Mouse (Mus musculus): Measurements from ENCODE around the gene Slit3. TPM values are rescaled to one million over a fixed set of nuclear protein-coding genes. Genes with fewer than 3 reads are reported as not detected.

The Slit3 gene
- polyA plus RNA-seq, 1 experiment from 2014 or later: 7.4 TPM

DNA sequence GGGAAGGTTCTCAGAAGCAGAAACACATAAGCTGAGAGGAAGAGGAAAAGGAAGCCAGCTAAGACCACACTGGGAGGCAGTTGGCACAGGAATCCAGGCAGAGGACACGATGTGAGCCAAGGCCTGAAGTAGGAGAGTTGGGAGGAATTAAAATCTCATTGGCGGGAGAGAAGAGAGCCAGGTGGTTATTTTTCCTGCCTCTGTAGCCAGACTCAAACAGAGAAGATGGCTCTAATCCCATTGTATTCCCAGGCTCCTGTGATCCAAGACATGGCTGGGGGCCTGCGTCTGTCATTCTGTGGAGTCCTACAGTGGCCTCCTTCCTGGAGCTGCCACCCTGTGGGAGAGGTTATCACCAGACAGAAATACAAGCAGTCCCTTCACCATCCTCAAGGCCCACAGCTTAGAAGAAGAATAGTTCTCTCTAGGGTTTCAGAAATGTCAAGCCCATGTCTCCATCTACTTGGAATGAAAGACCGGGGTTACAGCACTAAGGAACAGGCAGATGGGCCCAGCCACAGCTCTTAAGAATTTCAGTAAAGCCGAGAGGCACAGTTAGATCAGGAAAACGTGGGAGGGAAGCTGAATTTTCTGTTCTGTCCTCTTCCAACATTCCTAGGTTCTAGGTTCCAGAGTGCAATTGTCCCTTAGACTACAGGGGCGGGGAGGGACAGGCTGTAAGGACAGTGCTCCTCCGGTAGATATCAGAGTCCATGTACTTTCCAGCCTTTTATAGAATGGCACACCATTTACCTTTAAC is 183.4 kb downstream of the Slit3 start:
- H3K27ac ChIP-seq (ENCODE audit: low read depth, low read length): no peak overlapping the region
- ATAC-seq (replicated peaks; ENCODE audit: low FRiP score) (no peak), DNase-seq (ENCODE audit: low spot score) (no peak)
- no peak overlapping the region for H3K4me3 ChIP-seq (ENCODE audit: low read depth, low read length)
- no peak overlapping the region for H3K4me2 ChIP-seq (ENCODE audit: low read depth, low read length, severe bottlenecking)
- WGBS: 91% methylated on average over 8 of the region's 8 CpGs
- H3K9ac ChIP-seq (ENCODE audit: low read length): no peak overlapping the region
- H3K36me3 ChIP-seq (ENCODE audit: control insufficient read depth, insufficient read depth, low read length): no peaks in the 10 kb centered on the region
- H3K4me1 ChIP-seq (replicated peaks; ENCODE audit: control insufficient read depth, insufficient read depth, low read length): no peaks in the 10 kb centered on the region
- H3K9me3 ChIP-seq (ENCODE audit: control insufficient read depth, low read length): no peaks in the 10 kb centered on the region
- no peaks in the 10 kb centered on the region for H3K27me3 ChIP-seq (ENCODE audit: control insufficient read depth, insufficient read depth, low read length)

DNA sequence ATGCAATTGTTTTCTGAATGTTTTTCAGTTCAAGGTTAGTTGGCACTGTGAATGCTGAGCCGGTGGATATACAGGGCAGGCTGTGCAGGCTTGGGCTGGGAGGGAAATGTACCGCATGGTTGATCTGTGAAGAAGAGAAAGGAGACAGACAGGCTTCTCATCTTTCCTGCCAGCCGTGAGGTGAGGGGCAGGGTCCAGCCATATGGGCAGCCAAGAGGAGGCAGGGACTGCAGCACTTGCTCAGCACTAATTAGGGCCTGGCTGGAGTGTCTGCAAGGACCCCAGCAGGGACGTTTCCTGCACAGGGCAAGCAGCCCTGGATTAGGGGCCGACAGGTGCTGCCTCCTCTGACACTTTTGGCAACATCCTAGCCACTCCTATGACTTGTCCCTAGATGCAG is 184.1 kb downstream of the Slit3 start:
- H3K27me3 ChIP-seq (ENCODE audit: control insufficient read depth, insufficient read depth, low read length): no peaks in the 10 kb centered on the region
- H3K27ac ChIP-seq (ENCODE audit: low read depth, low read length): no peak overlapping the region
- no peak overlapping the region for H3K9ac ChIP-seq (ENCODE audit: low read length)
- H3K4me3 ChIP-seq (ENCODE audit: low read depth, low read length): no peak overlapping the region
- no peak overlapping the region for H3K4me2 ChIP-seq (ENCODE audit: low read depth, low read length, severe bottlenecking)
- ATAC-seq (replicated peaks; ENCODE audit: low FRiP score) (no peak), DNase-seq (ENCODE audit: low spot score) (no peak)
- H3K9me3 ChIP-seq (ENCODE audit: control insufficient read depth, low read length): no peaks in the 10 kb centered on the region
- WGBS: 54% methylated on average over 5 of the region's 5 CpGs
- H3K36me3 ChIP-seq (ENCODE audit: control insufficient read depth, insufficient read depth, low read length): no peaks in the 10 kb centered on the region
- no peaks in the 10 kb centered on the region for H3K4me1 ChIP-seq (replicated peaks; ENCODE audit: control insufficient read depth, insufficient read depth, low read length)

DNA sequence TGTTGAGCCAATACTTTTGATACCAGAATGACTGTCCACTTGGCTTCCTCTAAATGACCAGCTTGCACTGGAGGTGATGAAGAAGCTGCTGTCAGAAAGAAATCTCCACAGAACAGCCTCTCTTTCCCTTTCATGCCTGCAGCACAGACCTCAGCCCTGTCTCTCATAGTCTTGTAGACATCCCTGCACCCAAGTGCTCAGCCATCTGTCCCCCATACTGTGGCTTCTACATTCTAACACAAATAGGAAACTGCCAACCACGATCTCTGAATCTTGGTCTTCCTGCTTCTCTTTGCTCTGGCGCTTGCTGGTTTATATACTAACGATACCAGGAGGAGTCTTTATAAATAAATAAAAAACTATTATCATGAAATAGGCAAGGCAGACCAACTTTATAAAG is 184.9 kb downstream of the Slit3 start:
- Histone ChIP-seq H3K27me3 (ENCODE audit: control insufficient read depth, insufficient read depth, low read length) (no peaks in the 10 kb centered on the region), H3K36me3 (ENCODE audit: control insufficient read depth, insufficient read depth, low read length) (no peaks in the 10 kb centered on the region), H3K4me1 (replicated peaks; ENCODE audit: control insufficient read depth, insufficient read depth, low read length) (no peaks in the 10 kb centered on the region), H3K27ac (ENCODE audit: low read depth, low read length) (no peak overlapping the region), H3K4me2 (ENCODE audit: low read depth, low read length, severe bottlenecking) (no peak overlapping the region), H3K4me3 (ENCODE audit: low read depth, low read length) (no peak overlapping the region), H3K9me3 (ENCODE audit: control insufficient read depth, low read length) (no peaks in the 10 kb centered on the region), H3K9ac (ENCODE audit: low read length) (no peak overlapping the region)
- no peak for ATAC-seq (replicated peaks; ENCODE audit: low FRiP score)
- 95% methylated on average over 3 of the region's 3 CpGs for WGBS
- DNase-seq (ENCODE audit: low spot score): no peak

DNA sequence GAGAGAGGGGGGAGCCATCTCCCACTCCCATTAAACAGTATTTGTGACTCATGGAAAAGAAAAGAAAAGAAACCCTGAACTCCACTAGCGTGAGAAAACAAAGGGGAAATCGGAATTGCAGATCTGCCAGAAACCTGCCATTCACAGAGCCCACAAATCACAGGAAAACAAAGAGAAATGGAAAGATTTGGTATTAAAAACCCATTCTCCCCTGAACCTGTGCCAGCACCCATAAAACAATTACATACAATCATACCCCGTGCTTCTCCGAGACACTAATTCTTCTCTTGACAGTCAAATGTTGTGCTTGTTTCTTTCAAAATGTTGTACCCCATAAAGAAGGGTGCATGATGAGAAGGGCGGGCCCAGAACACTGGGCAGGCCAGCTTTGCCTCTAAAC is 185.9 kb downstream of the Slit3 start:
- Histone ChIP-seq H3K36me3 (ENCODE audit: control insufficient read depth, insufficient read depth, low read length) (no peaks in the 10 kb centered on the region), H3K4me1 (replicated peaks; ENCODE audit: control insufficient read depth, insufficient read depth, low read length) (no peaks in the 10 kb centered on the region), H3K9ac (ENCODE audit: low read length) (no peak overlapping the region), H3K27ac (ENCODE audit: low read depth, low read length) (no peak overlapping the region), H3K4me3 (ENCODE audit: low read depth, low read length) (no peak overlapping the region), H3K27me3 (ENCODE audit: control insufficient read depth, insufficient read depth, low read length) (no peaks in the 10 kb centered on the region), H3K9me3 (ENCODE audit: control insufficient read depth, low read length) (no peaks in the 10 kb centered on the region), H3K4me2 (ENCODE audit: low read depth, low read length, severe bottlenecking) (no peak overlapping the region)
- ATAC-seq (replicated peaks; ENCODE audit: low FRiP score) (no peak), DNase-seq (ENCODE audit: low spot score) (no peak)
- 70% methylated on average over 5 of the region's 5 CpGs for WGBS

DNA sequence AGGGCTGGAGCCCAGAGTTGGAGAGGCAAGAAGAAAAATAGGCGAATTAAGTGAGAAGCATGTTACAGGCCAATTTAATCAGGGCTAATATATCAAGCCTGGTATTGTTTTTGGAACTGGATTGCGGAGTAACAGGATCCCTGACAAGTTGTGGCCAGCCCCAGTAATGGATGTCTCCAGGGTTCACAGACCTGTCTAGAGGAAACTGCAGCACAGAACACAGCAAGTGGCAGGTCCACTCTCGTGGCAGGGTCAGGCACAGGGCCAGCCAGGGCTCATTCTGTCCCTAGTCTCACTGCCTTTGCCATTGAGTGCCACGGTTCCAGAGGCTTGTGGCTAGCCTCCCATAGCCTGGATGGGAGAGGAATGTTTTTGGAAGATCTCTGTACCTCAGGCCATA is 187.0 kb downstream of the Slit3 start:
- H3K4me3 ChIP-seq (ENCODE audit: low read depth, low read length): no peak overlapping the region
- DNase-seq (ENCODE audit: low spot score) (no peak), ATAC-seq (replicated peaks; ENCODE audit: low FRiP score) (no peak)
- no peak overlapping the region for H3K27ac ChIP-seq (ENCODE audit: low read depth, low read length)
- 86% methylated on average over 4 of the region's 4 CpGs for WGBS
- no peaks in the 10 kb centered on the region for H3K36me3 ChIP-seq (ENCODE audit: control insufficient read depth, insufficient read depth, low read length)
- no peak overlapping the region for H3K9ac ChIP-seq (ENCODE audit: low read length)
- H3K27me3 ChIP-seq (ENCODE audit: control insufficient read depth, insufficient read depth, low read length): no peaks in the 10 kb centered on the region
- H3K9me3 ChIP-seq (ENCODE audit: control insufficient read depth, low read length): no peaks in the 10 kb centered on the region
- H3K4me1 ChIP-seq (replicated peaks; ENCODE audit: control insufficient read depth, insufficient read depth, low read length): no peaks in the 10 kb centered on the region
- H3K4me2 ChIP-seq (ENCODE audit: low read depth, low read length, severe bottlenecking): no peak overlapping the region

DNA sequence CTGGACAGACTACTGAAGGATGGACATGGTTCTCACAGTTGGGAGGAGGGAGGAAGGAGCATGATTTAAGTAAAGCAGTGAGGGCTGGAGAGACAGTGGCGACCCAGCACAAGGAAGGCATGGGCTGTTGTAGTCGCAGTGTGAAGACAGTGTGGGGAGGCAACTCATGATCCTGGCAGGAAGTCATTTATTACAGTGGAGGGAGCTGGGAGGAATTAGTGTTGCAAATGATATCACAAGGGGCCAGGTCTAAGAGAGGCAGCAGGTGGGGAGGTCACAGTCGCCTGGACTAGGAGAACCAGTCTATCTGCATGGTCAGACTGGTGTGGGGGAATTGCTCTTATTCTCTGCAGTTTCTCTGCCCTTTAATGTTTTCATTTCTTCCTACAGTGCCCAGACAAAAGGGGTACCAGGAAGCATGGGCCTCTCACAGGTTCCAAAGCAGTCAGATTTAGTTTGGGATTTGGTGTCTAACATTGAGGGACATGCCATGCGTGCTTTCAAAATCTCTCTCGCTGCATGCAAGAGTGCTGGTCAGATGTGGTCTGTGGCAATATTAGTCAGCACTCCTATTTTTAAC is 194.5 kb downstream of the Slit3 start:
- Histone ChIP-seq H3K4me1 (replicated peaks; ENCODE audit: control insufficient read depth, insufficient read depth, low read length) (peaks cover 3% of the 10 kb centered on the region; the same call in 1 of the 2 replicates), H3K9ac (ENCODE audit: low read length) (no peak overlapping the region), H3K9me3 (ENCODE audit: control insufficient read depth, low read length) (no peaks in the 10 kb centered on the region), H3K27ac (ENCODE audit: low read depth, low read length) (no peak overlapping the region), H3K4me3 (ENCODE audit: low read depth, low read length) (no peak overlapping the region), H3K27me3 (ENCODE audit: control insufficient read depth, insufficient read depth, low read length) (peaks cover 10% of the 10 kb centered on the region), H3K36me3 (ENCODE audit: control insufficient read depth, insufficient read depth, low read length) (no peaks in the 10 kb centered on the region), H3K4me2 (ENCODE audit: low read depth, low read length, severe bottlenecking) (no peak overlapping the region)
- 72% methylated on average over 5 of the region's 5 CpGs for WGBS
- no peak for DNase-seq (ENCODE audit: low spot score)
- no peak for ATAC-seq (replicated peaks; ENCODE audit: low FRiP score)

DNA sequence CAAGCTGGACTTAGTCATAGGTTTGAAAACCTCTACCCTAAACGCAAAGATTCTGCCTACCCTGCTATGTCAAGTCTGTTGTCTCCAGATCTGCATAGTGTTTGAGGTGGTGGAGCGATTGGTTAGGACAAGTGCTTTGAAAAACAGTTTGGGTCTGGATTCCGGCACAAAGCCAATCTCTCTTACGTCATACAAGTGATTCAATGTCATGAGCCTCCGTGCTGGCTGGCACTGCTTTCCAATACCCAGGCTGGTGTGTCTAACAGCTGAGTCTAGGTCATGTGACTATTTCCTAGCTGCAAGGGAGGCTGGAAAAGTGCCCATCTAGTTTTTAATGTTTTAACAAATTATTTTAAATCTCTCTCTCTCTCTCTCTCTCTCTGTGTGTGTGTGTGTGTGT is 196.2 kb downstream of the Slit3 start:
- H3K4me1 ChIP-seq (replicated peaks; ENCODE audit: control insufficient read depth, insufficient read depth, low read length): peaks cover 3% of the 10 kb centered on the region; the same call in 1 of the 2 replicates
- H3K4me2 ChIP-seq (ENCODE audit: low read depth, low read length, severe bottlenecking): no peak overlapping the region
- 96% methylated on average over 5 of the region's 5 CpGs for WGBS
- no peaks in the 10 kb centered on the region for H3K36me3 ChIP-seq (ENCODE audit: control insufficient read depth, insufficient read depth, low read length)
- H3K9ac ChIP-seq (ENCODE audit: low read length): no peak overlapping the region
- ATAC-seq (replicated peaks; ENCODE audit: low FRiP score): no peak
- no peaks in the 10 kb centered on the region for H3K9me3 ChIP-seq (ENCODE audit: control insufficient read depth, low read length)
- no peak overlapping the region for H3K27ac ChIP-seq (ENCODE audit: low read depth, low read length)
- H3K4me3 ChIP-seq (ENCODE audit: low read depth, low read length): no peak overlapping the region
- H3K27me3 ChIP-seq (ENCODE audit: control insufficient read depth, insufficient read depth, low read length): peaks cover 13% of the 10 kb centered on the region
- DNase-seq (ENCODE audit: low spot score): no peak

DNA sequence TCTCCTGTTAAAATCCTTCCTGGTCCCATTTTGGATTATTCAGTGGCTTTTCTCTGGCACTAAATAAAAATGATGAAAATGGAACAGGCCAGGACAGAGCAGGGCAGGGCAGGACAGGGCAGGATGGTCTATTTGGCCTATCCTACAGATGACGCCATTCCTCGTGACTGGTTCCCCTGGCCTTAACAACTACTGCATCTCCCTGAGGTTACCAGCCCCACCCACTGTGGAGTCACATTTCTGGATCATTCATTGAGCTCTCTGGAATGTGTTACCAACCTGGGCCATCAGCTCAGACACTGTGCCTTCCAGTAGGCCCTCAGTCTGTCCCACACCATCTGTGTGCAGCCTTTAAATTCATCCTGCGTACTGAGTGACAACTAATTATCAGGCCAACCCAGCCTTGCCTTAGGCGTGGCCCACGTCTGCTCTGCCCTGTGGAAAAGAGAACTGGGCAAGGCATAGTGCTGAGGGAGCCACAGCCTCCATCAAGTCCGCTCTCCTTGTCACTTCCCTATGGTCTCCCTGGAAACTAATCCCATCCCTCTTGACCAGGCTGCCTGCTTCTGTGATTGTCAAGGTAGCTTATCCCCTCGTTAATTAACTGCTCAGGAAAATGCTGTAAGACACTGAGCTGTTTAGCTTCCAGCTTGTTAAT is 196.9 kb downstream of the Slit3 start:
- DNase-seq (ENCODE audit: low spot score) (peak; percentile 75), ATAC-seq (replicated peaks; ENCODE audit: low FRiP score) (peak; percentile 91)
- Histone ChIP-seq H3K27me3 (ENCODE audit: control insufficient read depth, insufficient read depth, low read length) (peaks cover 13% of the 10 kb centered on the region), H3K4me2 (ENCODE audit: low read depth, low read length, severe bottlenecking) (no peak overlapping the region), H3K27ac (ENCODE audit: low read depth, low read length) (no peak overlapping the region), H3K36me3 (ENCODE audit: control insufficient read depth, insufficient read depth, low read length) (no peaks in the 10 kb centered on the region), H3K4me1 (replicated peaks; ENCODE audit: control insufficient read depth, insufficient read depth, low read length) (peaks cover 3% of the 10 kb centered on the region; the same call in 1 of the 2 replicates), H3K4me3 (ENCODE audit: low read depth, low read length) (no peak overlapping the region), H3K9ac (ENCODE audit: low read length) (no peak overlapping the region), H3K9me3 (ENCODE audit: control insufficient read depth, low read length) (no peaks in the 10 kb centered on the region)
- WGBS: 25% methylated on average over 7 of the region's 7 CpGs
